In the genomic region with DNA sequence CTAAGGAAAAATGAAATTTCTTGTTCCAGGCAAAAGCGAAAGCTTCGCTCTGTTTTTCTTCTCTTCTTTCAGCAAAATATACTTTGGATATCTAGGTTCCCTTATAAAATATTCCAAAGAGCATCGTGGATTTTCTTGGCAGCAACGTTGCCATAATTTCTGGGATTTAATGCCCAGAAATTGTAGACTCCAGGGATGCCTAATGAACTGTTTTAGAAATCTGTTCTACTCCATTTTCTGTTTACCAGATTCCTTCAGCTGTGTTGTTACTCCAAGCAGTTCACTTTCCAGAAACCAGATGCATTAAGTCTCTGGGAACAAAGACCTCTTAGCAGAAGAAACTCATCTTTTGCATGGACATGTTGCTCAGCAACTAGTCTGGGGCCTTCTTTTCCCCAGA, we compare ENCODE assay signal across 26 mouse cellular contexts.
DNase-seq lines count a peak whose midpoint lies in the region; ATAC-seq and TF ChIP-seq lines count a peak whose summit lies in the region.
"Had no signal": no experiment of that assay in that cellular context is flagged by ENCODE, and none has a peak within 500 bp of the region (broad histone marks: within the 10 kb centered on the region; RNA-seq: fewer than 3 reads in every experiment).

No protein-coding gene starts in this region.

- no peaks in the 10 kb centered on the region for H3K36me3 ChIP-seq in lung, embryonic 15.5 days
- H3K36me3 ChIP-seq in limb, embryonic 14.5 days (ENCODE audit: control insufficient read depth, insufficient read depth, low read length), result no peaks in the 10 kb centered on the region
- H3K36me3 ChIP-seq: embryonic facial prominence, embryonic 15.5 days; forebrain, embryonic 12.5 days; heart, embryonic 10.5 days; heart, embryonic 13.5 days had no signal

- intact Hi-C loops in gastrocnemius, adult 2 months (cut with DNase I), result no loop called here
- intact Hi-C loops in gastrocnemius, postnatal 36 days (cut with DNase I), result no loop called here

- no peaks in the 10 kb centered on the region for H3K4me1 ChIP-seq in lung, embryonic 15.5 days
- 0 out of 2 replicates have a peak, but pooled peaks cover 3% of the 10 kb centered on the region for H3K4me1 ChIP-seq in limb, embryonic 14.5 days (ENCODE audit: control insufficient read depth, insufficient read depth, low read length)
- H3K4me1 ChIP-seq: heart, embryonic 10.5 days; heart, embryonic 13.5 days had no signal

- H3K4me2 ChIP-seq in lung, embryonic 15.5 days, result no peak overlapping the region
- no peak overlapping the region for H3K4me2 ChIP-seq in limb, embryonic 14.5 days (replicated peaks; ENCODE audit: low read depth, low read length, severe bottlenecking)
- H3K4me2 ChIP-seq: embryonic facial prominence, embryonic 15.5 days; forebrain, embryonic 12.5 days; heart, embryonic 13.5 days; hindbrain, embryonic 14.5 days had no signal

- 56% methylated on average over 4 of the region's 4 CpGs for WGBS in lung, embryonic 15.5 days
- 47% methylated on average over 4 of the region's 4 CpGs for WGBS in limb, embryonic 14.5 days

- no peaks in the 10 kb centered on the region for H3K9me3 ChIP-seq in lung, embryonic 15.5 days
- H3K9me3 ChIP-seq in limb, embryonic 14.5 days (ENCODE audit: control insufficient read depth, low read length), result no peaks in the 10 kb centered on the region
- H3K9me3 ChIP-seq: embryonic facial prominence, embryonic 15.5 days; forebrain, embryonic 12.5 days; heart, embryonic 10.5 days; heart, embryonic 13.5 days had no signal

- no peak for TF ChIP-seq POLR2A in limb, embryonic 14.5 days (IDR thresholded peaks at IDR 0.05; ENCODE audit: borderline replicate concordance, extremely low read depth, insufficient read depth, insufficient read length)

- H3K27me3 ChIP-seq in lung, embryonic 15.5 days, result no peaks in the 10 kb centered on the region
- no peaks in the 10 kb centered on the region for H3K27me3 ChIP-seq in limb, embryonic 14.5 days (ENCODE audit: control insufficient read depth, insufficient read depth, low read length)
- H3K27me3 ChIP-seq: embryonic facial prominence, embryonic 15.5 days; forebrain, embryonic 12.5 days; heart, embryonic 13.5 days had no signal

- no peak overlapping the region for H3K4me3 ChIP-seq in gastrocnemius, adult 2 months
- no peak overlapping the region for H3K4me3 ChIP-seq in lung, embryonic 15.5 days
- H3K4me3 ChIP-seq in limb, embryonic 14.5 days (replicated peaks; ENCODE audit: low read length), result no peak overlapping the region
- H3K4me3 ChIP-seq: embryonic facial prominence, embryonic 15.5 days; forebrain, embryonic 12.5 days; heart, adult 2 months; heart, embryonic 10.5 days; heart, embryonic 13.5 days had no signal

- no peak overlapping the region for H3K9ac ChIP-seq in lung, embryonic 15.5 days
- H3K9ac ChIP-seq in limb, embryonic 14.5 days (ENCODE audit: low read depth, low read length, severe bottlenecking), result no peak overlapping the region
- H3K9ac ChIP-seq: embryonic facial prominence, embryonic 15.5 days; forebrain, embryonic 12.5 days; heart, embryonic 13.5 days; hindbrain, embryonic 14.5 days had no signal

- TF ChIP-seq CTCF in gastrocnemius, adult 2 months (IDR thresholded peaks at IDR 0.05), result no peak

- no peak for DNase-seq in gastrocnemius, adult 2 months
- no peak for DNase-seq in gastrocnemius, postnatal 36 days
- no peak for DNase-seq in lung, adult 18-20 months
- peak; percentile 64 for DNase-seq in limb, embryonic 14.5 days (ENCODE audit: low spot score)
- DNase-seq in skeletal muscle tissue, adult 2 months (ENCODE audit: low read depth, low spot score), result peak; percentile 8
- no peak for DNase-seq in kidney, postnatal 14 days
- DNase-seq: adrenal gland, adult 2 months; adrenal gland, postnatal 14 days; cerebellum, adult 11 months; cerebellum, adult 2 months; cerebellum, adult 9-11 months; cerebellum, postnatal 25 days; gastrocnemius, postnatal 25 days; heart, adult 2 months; heart, postnatal 14 days; heart, postnatal 4 days had no signal

- ATAC-seq in lung, embryonic 15.5 days (ENCODE audit: borderline replicate concordance, extremely low read depth, low FRiP score, low TSS enrichment), result no peak
- ATAC-seq in limb, embryonic 14.5 days (ENCODE audit: low FRiP score, low read depth), result peak; percentile 75
- ATAC-seq: CD4-positive, CD25-positive, alpha-beta regulatory T cell, adult 4 months; forebrain, embryonic 16.5 days; hindbrain, postnatal 0 days; inflammation-experienced regulatory T-cells, adult 6 months had no signal

- peak overlapping the region; percentile 68 for H3K27ac ChIP-seq in gastrocnemius, adult 2 months
- H3K27ac ChIP-seq in lung, embryonic 15.5 days, result peak overlapping the region; percentile 53; the same call in 1 of the 2 replicates
- H3K27ac ChIP-seq in limb, embryonic 14.5 days (replicated peaks; ENCODE audit: low read depth, low read length), result no peak overlapping the region
- H3K27ac ChIP-seq: embryonic facial prominence, embryonic 15.5 days; forebrain, embryonic 12.5 days; heart, adult 2 months; heart, embryonic 10.5 days; heart, embryonic 13.5 days; hindbrain, embryonic 14.5 days; hindbrain, postnatal 0 days had no signal

Comparison
In these comparisons a context has a peak if more than half of its experiments do, and no peak if none do; other contexts are left out.
1. DNase-seq: peak in limb, embryonic 14.5 days (single experiment) and skeletal muscle tissue, adult 2 months (single experiment); none in gastrocnemius, adult 2 months (single experiment), gastrocnemius, postnatal 36 days (0 of 2), lung, adult 18-20 months (0 of 2) and kidney, postnatal 14 days (single experiment).